Mouse (Mus musculus) limb, embryonic 15.5 days (tissue): ENCODE results near the gene Gm49416. TPM values are rescaled to one million over a fixed set of nuclear protein-coding genes. Genes with fewer than 3 reads are reported as not detected.

Source experiments
- ATAC-seq: fragments of 200-750 bp; cut with Nextera tagmentation; 2 replicates; pipeline ENCODE4 v1.8.0; 2017; ENCODE audit warnings: low read depth, moderate TSS enrichment; ENCODE audit not compliant: insufficient number of reproducible peaks, low FRiP score, low TSS enrichment
- H3K27ac ChIP-seq: fragments of 300-500 bp; sonication (generic); 2 replicates; pipeline ENCODE4 v1.5.1; 2015; ENCODE audit warnings: moderate library complexity, mild to moderate bottlenecking, inconsistent platforms
- H3K27me3 ChIP-seq: fragments of 300-500 bp; sonication (generic); 2 replicates; pipeline ENCODE4 v1.6.1; 2015; ENCODE audit warnings: inconsistent platforms
- H3K36me3 ChIP-seq: fragments of 300-500 bp; sonication (generic); 2 replicates; pipeline ENCODE4 v1.6.1; 2015; ENCODE audit warnings: inconsistent platforms
- H3K4me1 ChIP-seq: fragments of 300-500 bp; sonication (generic); 2 replicates; pipeline ENCODE4 v1.6.1; 2015; ENCODE audit warnings: inconsistent platforms
- H3K4me2 ChIP-seq: fragments of 300-500 bp; sonication (generic); 2 replicates; pipeline ENCODE4 v1.6.1; 2015; ENCODE audit warnings: mild to moderate bottlenecking, inconsistent platforms
- H3K4me3 ChIP-seq: fragments of 300-500 bp; sonication (generic); 2 replicates; pipeline ENCODE4 v1.5.1; 2015; ENCODE audit warnings: mild to moderate bottlenecking, inconsistent platforms
- H3K9ac ChIP-seq: fragments of 300-500 bp; sonication (generic); 2 replicates; pipeline ENCODE4 v1.6.1; 2015; ENCODE audit warnings: inconsistent platforms
- H3K9me3 ChIP-seq: fragments of 300-500 bp; sonication (generic); 2 replicates; pipeline ENCODE4 v1.6.1; 2016; ENCODE audit warnings: inconsistent platforms
- WGBS: fragments of 180-500 bp; shearing (Covaris S2); methylation state at CpG from one replicate; pipeline ENCODE4 v1.1.7; 2015; 5-methylcytosine and 5-hydroxymethylcytosine counted together
- polyA plus RNA-seq: library from polyadenylated mRNA; unstranded; fragments of >200 nt; fragmentation: Nextera tagmentation; extraction: Ambion mirVana; gene quantifications from 2 replicates; pipeline ENCODE4 v1.2.1, GENCODE M21; 2015

Gene Gm49416
- polyA plus RNA-seq, 1 experiment from 2014 or later: not detected

- H3K36me3 ChIP-seq: peaks cover 62% of the 10 kb centered on the region
- H3K4me3 ChIP-seq: no peak overlapping the region
- no peak for ATAC-seq
- 94% methylated on average over 5 of the region's 5 CpGs for whole genome bisulfite sequencing
- H3K27ac ChIP-seq: no peak overlapping the region
- H3K4me2 ChIP-seq: no peak overlapping the region
- peaks cover 8% of the 10 kb centered on the region for H3K4me1 ChIP-seq
- H3K9me3 ChIP-seq: no peaks in the 10 kb centered on the region
- H3K9ac ChIP-seq: no peak overlapping the region
- H3K27me3 ChIP-seq: no peaks in the 10 kb centered on the region
Measured at GRCm38 (mm10) chr19:8903412-8903811, 14.7 kb downstream of the Gm49416 start.

GRCm38 (mm10) chr19:8908531-8908930 is 19.8 kb downstream of the Gm49416 start:
- H3K9ac ChIP-seq: no peak overlapping the region

GRCm38 (mm10) chr19:8911810-8912209 is 23.1 kb downstream of the Gm49416 start:
- no peak overlapping the region for H3K4me3 ChIP-seq
- no peak overlapping the region for H3K9ac ChIP-seq
- H3K4me1 ChIP-seq: no peaks in the 10 kb centered on the region
- H3K27ac ChIP-seq: no peak overlapping the region
- no peak overlapping the region for H3K4me2 ChIP-seq
- 96% methylated on average over 5 of the region's 5 CpGs for WGBS
- H3K36me3 ChIP-seq: peaks cover 100% of the 10 kb centered on the region
- H3K9me3 ChIP-seq: no peaks in the 10 kb centered on the region
- ATAC-seq: no peak
- no peaks in the 10 kb centered on the region for H3K27me3 ChIP-seq

More at GRCm38 (mm10) chr19:8908531-8908930, 19.8 kb downstream of the Gm49416 start:
- Histone ChIP-seq H3K27me3 (no peaks in the 10 kb centered on the region), H3K27ac (no peak overlapping the region), H3K4me1 (no peaks in the 10 kb centered on the region), H3K9me3 (no peaks in the 10 kb centered on the region), H3K4me3 (no peak overlapping the region), H3K4me2 (no peak overlapping the region), H3K36me3 (peaks cover 95% of the 10 kb centered on the region)
- WGBS: 92% methylated on average over 6 of the region's 6 CpGs
- ATAC-seq: no peak

GRCm38 (mm10) chr19:8914212-8914611 is 25.5 kb downstream of the Gm49416 start:
- Histone ChIP-seq H3K4me1 (no peaks in the 10 kb centered on the region), H3K27me3 (no peaks in the 10 kb centered on the region), H3K9me3 (no peaks in the 10 kb centered on the region), H3K9ac (no peak overlapping the region), H3K36me3 (peaks cover 79% of the 10 kb centered on the region), H3K4me2 (no peak overlapping the region), H3K27ac (no peak overlapping the region), H3K4me3 (no peak overlapping the region)
- ATAC-seq: no peak
- 92% methylated on average over 3 of the region's 3 CpGs for WGBS

- Histone ChIP-seq H3K4me2 (no peak overlapping the region), H3K27ac (no peak overlapping the region), H3K9me3 (no peaks in the 10 kb centered on the region), H3K4me1 (peaks cover 13% of the 10 kb centered on the region), H3K9ac (no peak overlapping the region), H3K4me3 (no peak overlapping the region), H3K27me3 (no peaks in the 10 kb centered on the region), H3K36me3 (peaks cover 39% of the 10 kb centered on the region)
- no peak for ATAC-seq
- WGBS: 89% methylated on average over 3 of the region's 3 CpGs
Measured at GRCm38 (mm10) chr19:8919000-8919399, 30.3 kb downstream of the Gm49416 start.

- H3K4me1 ChIP-seq: peaks cover 13% of the 10 kb centered on the region
- peak overlapping the region; percentile 76 for H3K4me3 ChIP-seq
- H3K27me3 ChIP-seq: no peaks in the 10 kb centered on the region
- no peak for ATAC-seq
- H3K9me3 ChIP-seq: no peaks in the 10 kb centered on the region
- H3K27ac ChIP-seq: peak overlapping the region; percentile 91
- H3K9ac ChIP-seq: no peak overlapping the region; the same call in 1 of the 2 replicates
- WGBS: 61% methylated on average over 6 of the region's 6 CpGs
- H3K36me3 ChIP-seq: peaks cover 32% of the 10 kb centered on the region
- peak overlapping the region; percentile 59 for H3K4me2 ChIP-seq
Measured at GRCm38 (mm10) chr19:8919684-8920072, 31.0 kb downstream of the Gm49416 start.

GRCm38 (mm10) chr19:8920073-8920736 is 31.5 kb downstream of the Gm49416 start, which contains the start of gene B3gat3:
B3gat3 (plus strand) TSS chr19:8920374.
- Histone ChIP-seq H3K4me1 (peaks cover 13% of the 10 kb centered on the region), H3K4me3 (peak within 1 kb of the TSS; percentile 76), H3K4me2 (peak within 1 kb of the TSS; percentile 59), H3K27me3 (no peaks in the 10 kb centered on the region), H3K27ac (peak within 1 kb of the TSS; percentile 91), H3K9ac (peak within 1 kb of the TSS; percentile 66), H3K36me3 (peaks cover 28% of the 10 kb centered on the region), H3K9me3 (no peaks in the 10 kb centered on the region)
- WGBS: 1% methylated on average over 49 of the region's 50 CpGs
- peak; percentile 93 for ATAC-seq

- peak overlapping the region; percentile 76 for H3K4me3 ChIP-seq
- H3K4me2 ChIP-seq: peak overlapping the region; percentile 59
- no peaks in the 10 kb centered on the region for H3K9me3 ChIP-seq
- WGBS: under 1% methylated on average over 6 of the region's 6 CpGs
- peaks cover 28% of the 10 kb centered on the region for H3K36me3 ChIP-seq
- no peak for ATAC-seq
- H3K9ac ChIP-seq: peak overlapping the region; percentile 66
- H3K4me1 ChIP-seq: peaks cover 13% of the 10 kb centered on the region
- no peaks in the 10 kb centered on the region for H3K27me3 ChIP-seq
- H3K27ac ChIP-seq: peak overlapping the region; percentile 91
Measured at GRCm38 (mm10) chr19:8920836-8921291, 32.1 kb downstream of the Gm49416 start.

GRCm38 (mm10) chr19:8921741-8922140 is 33.0 kb downstream of the Gm49416 start:
- WGBS: 71% methylated on average over 9 of the region's 9 CpGs
- H3K4me3 ChIP-seq: peak overlapping the region; percentile 76
- H3K27me3 ChIP-seq: no peaks in the 10 kb centered on the region
- no peak overlapping the region for H3K27ac ChIP-seq
- H3K4me2 ChIP-seq: peak overlapping the region; percentile 59
- peaks cover 16% of the 10 kb centered on the region for H3K4me1 ChIP-seq
- ATAC-seq: no peak
- H3K9me3 ChIP-seq: no peaks in the 10 kb centered on the region
- peaks cover 28% of the 10 kb centered on the region for H3K36me3 ChIP-seq
- H3K9ac ChIP-seq: no peak overlapping the region

GRCm38 (mm10) chr19:8926766-8927165 is 38.0 kb downstream of the Gm49416 start:
- H3K4me1 ChIP-seq: peaks cover 30% of the 10 kb centered on the region
- H3K9ac ChIP-seq: no peak overlapping the region
- peak overlapping the region; percentile 33; the same call in 1 of the 2 replicates for H3K27ac ChIP-seq
- no peak for ATAC-seq
- H3K9me3 ChIP-seq: no peaks in the 10 kb centered on the region
- H3K27me3 ChIP-seq: no peaks in the 10 kb centered on the region
- peaks cover 37% of the 10 kb centered on the region for H3K36me3 ChIP-seq
- 80% methylated on average over 2 of the region's 2 CpGs for WGBS
- H3K4me3 ChIP-seq: no peak overlapping the region
- H3K4me2 ChIP-seq: no peak overlapping the region

- WGBS: 86% methylated on average over 12 of the region's 12 CpGs
- Histone ChIP-seq H3K27me3 (no peaks in the 10 kb centered on the region), H3K27ac (no peak overlapping the region), H3K4me3 (no peak overlapping the region), H3K9ac (no peak overlapping the region), H3K4me1 (peaks cover 29% of the 10 kb centered on the region), H3K4me2 (no peak overlapping the region), H3K36me3 (peaks cover 37% of the 10 kb centered on the region), H3K9me3 (no peaks in the 10 kb centered on the region)
- no peak for ATAC-seq
Measured at GRCm38 (mm10) chr19:8927891-8928525, 39.3 kb downstream of the Gm49416 start.

GRCm38 (mm10) chr19:8928689-8929223 is 40.0 kb downstream of the Gm49416 start:
- peak overlapping the region; percentile 74 for H3K4me2 ChIP-seq
- ATAC-seq: no peak; the same call in 1 of the 2 replicates
- WGBS: 26% methylated on average over 16 of the region's 16 CpGs
- H3K9ac ChIP-seq: peak overlapping the region; percentile 76
- H3K36me3 ChIP-seq: peaks cover 39% of the 10 kb centered on the region
- H3K4me1 ChIP-seq: peaks cover 29% of the 10 kb centered on the region
- H3K4me3 ChIP-seq: peak overlapping the region; percentile 84
- peak overlapping the region; percentile 88 for H3K27ac ChIP-seq
- H3K27me3 ChIP-seq: no peaks in the 10 kb centered on the region
- H3K9me3 ChIP-seq: no peaks in the 10 kb centered on the region
